Mouse (Mus musculus) intestine, embryonic 15.5 days (tissue): ENCODE results near the gene Slc24a4. TPM values are rescaled to one million over a fixed set of nuclear protein-coding genes. Genes with fewer than 3 reads are reported as not detected.

Experiments used
- ATAC-seq: fragments of 200-750 bp; cut with Nextera tagmentation; 2 replicates; pipeline ENCODE4 v1.8.0; 2017; ENCODE audit warnings: moderate TSS enrichment, moderate library complexity
- H3K27ac ChIP-seq: fragments of 300-500 bp; sonication (generic); 2 replicates; pipeline ENCODE4 v1.5.1; 2015; ENCODE audit warnings: mild to moderate bottlenecking, inconsistent platforms
- H3K27me3 ChIP-seq: fragments of 300-500 bp; sonication (generic); replicated peaks from 2 replicates; pipeline ENCODE4 v1.6.1; 2015; ENCODE audit warnings: inconsistent platforms
- H3K36me3 ChIP-seq: fragments of 300-500 bp; sonication (generic); 2 replicates; pipeline ENCODE4 v1.6.1; 2015; ENCODE audit warnings: inconsistent platforms
- H3K4me1 ChIP-seq: fragments of 300-500 bp; sonication (generic); replicated peaks from 2 replicates; pipeline ENCODE4 v1.6.1; 2015; ENCODE audit warnings: inconsistent platforms
- H3K4me2 ChIP-seq: fragments of 300-500 bp; sonication (generic); replicated peaks from 2 replicates; pipeline ENCODE4 v1.6.1; 2015; ENCODE audit warnings: mild to moderate bottlenecking, inconsistent platforms
- H3K4me3 ChIP-seq: fragments of 300-500 bp; sonication (generic); replicated peaks from 2 replicates; pipeline ENCODE4 v1.5.1; 2015; ENCODE audit warnings: inconsistent platforms
- H3K9ac ChIP-seq: fragments of 300-500 bp; sonication (generic); 2 replicates; pipeline ENCODE4 v1.6.1; 2015; ENCODE audit warnings: inconsistent platforms
- H3K9me3 ChIP-seq: fragments of 300-500 bp; sonication (generic); 2 replicates; pipeline ENCODE4 v1.6.1; 2016; ENCODE audit warnings: inconsistent platforms
- WGBS: fragments of 180-500 bp; shearing (Covaris S2); methylation state at CpG from one replicate; pipeline ENCODE4 v1.1.7; 2015; 5-methylcytosine and 5-hydroxymethylcytosine counted together
- polyA plus RNA-seq: library from polyadenylated mRNA; unstranded; fragments of >200 nt; fragmentation: Nextera tagmentation; extraction: Ambion mirVana; gene quantifications from 2 replicates; pipeline ENCODE4 v1.2.1, GENCODE M21; 2015

Slc24a4 gene
- 0.93 and 1.1 TPM in 2 replicates for polyA plus RNA-seq

DNA sequence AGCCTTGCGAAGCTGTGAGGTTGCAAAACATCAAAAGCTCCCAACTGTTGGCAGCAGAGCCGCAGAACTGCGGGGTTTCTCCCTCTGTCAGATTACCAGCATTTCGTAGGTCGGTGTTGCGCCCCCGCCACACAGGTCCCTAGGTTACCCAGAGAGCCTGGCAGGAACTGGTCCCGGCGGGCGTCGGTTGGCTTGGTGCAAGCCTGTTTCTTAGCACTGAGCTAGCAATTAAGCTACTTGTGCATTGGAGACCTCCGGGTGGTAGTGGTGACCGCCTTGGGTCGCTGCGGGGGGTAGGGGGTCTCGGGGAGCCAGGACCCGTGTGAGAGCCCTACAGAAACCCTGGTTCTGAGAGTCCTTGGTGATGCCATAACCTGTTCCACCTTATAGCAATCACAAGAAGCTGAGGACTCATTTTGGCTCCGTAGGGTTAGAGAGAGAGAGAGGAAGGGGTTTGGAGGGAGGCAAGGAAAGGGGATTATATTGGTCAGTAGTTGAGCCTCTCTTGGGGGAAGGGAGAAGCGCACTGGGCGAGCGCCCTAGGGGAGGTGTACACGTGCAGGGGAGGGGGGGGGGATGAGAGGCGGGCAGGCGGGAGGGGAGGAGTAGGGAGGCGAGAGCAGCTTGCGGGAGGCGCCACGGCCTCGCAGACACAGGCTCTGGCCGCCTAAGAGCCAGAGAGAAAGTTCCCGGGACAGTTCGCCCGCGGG is at the start of gene Slc24a4:
Gene Slc24a4, plus strand, starts transcription at position 653 of the 710 bp plus-strand sequence.
- under 1% methylated on average over 31 of the region's 34 CpGs for WGBS
- Histone ChIP-seq H3K9ac (peak within 1 kb of the TSS; percentile 24), H3K9me3 (no peaks in the 10 kb centered on the region), H3K36me3 (no peaks in the 10 kb centered on the region), H3K27ac (no peak within 1 kb of the TSS), H3K4me1 (peaks cover 13% of the 10 kb centered on the region), H3K4me2 (peak within 1 kb of the TSS; percentile 90), H3K4me3 (peak within 1 kb of the TSS; percentile 41), H3K27me3 (peaks cover 48% of the 10 kb centered on the region)
- peak; percentile 74 for ATAC-seq

DNA sequence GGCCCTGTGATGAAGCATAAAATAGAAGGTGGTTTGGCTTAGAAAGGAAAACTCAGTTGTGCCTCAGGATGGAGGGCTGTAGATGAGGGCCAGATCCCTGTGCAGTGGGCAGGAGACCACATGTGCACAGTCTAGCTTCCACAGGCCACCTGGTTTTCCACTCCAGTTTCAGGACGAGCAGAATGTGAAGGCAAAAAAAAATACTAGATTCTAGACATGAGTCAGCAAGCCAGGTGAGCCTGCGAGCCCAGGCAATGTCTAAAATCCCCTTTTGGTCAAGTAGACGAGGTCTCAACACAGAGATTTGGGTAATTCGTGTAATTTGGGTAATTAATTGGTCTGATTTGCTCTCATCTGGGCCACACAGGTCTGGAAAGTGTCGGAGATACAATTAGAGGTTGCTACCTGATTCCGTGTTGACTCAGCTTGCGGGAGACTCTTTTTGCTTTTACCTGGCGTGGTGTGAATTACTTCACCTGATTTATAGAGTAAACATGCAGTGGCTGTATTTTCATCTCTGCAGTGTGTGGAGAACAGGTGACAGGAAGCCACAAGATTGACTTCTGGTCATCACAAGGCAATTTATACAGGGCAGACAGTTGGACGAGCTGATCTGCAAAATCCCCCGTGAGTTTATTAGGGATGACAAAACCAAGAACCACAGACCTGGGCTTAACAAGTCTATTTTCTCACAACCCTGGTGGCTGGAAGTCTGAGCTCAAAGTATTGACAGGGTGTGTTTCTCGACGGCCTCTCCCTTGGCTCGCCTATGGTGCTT is 45.7 kb upstream of the Slc24a4 start:
- Histone ChIP-seq H3K9me3 (no peaks in the 10 kb centered on the region), H3K4me1 (no peaks in the 10 kb centered on the region), H3K27ac (no peak overlapping the region), H3K27me3 (no peaks in the 10 kb centered on the region), H3K4me2 (no peak overlapping the region), H3K36me3 (no peaks in the 10 kb centered on the region), H3K9ac (no peak overlapping the region), H3K4me3 (no peak overlapping the region)
- no peak for ATAC-seq
- 65% methylated on average over 13 of the region's 13 CpGs for WGBS

DNA sequence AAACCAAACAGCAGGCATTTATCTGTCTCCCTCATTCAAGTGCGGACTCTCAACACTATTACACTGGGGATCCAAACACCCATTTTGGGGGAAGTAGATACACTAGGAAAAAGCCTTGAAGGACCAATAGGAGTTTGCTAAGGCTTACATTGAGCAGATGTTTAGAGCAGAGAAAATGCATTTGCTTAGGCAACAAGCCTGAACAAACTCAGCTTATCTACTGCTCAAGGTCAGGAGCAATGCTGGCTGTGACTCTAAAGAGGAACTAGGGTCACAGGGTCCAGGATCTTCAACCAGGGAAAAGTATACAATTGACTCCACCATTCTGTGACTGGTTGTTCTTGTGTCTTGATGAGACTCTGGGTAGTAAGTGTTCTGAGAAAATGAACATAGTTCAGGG is 38.0 kb upstream of the Slc24a4 start:
- Histone ChIP-seq H3K27me3 (no peaks in the 10 kb centered on the region), H3K4me3 (no peak overlapping the region), H3K9me3 (no peaks in the 10 kb centered on the region), H3K4me2 (no peak overlapping the region), H3K9ac (no peak overlapping the region), H3K4me1 (no peaks in the 10 kb centered on the region), H3K36me3 (no peaks in the 10 kb centered on the region), H3K27ac (no peak overlapping the region)
- 88% methylated on average over 1 of the region's 1 CpGs for WGBS
- no peak for ATAC-seq

DNA sequence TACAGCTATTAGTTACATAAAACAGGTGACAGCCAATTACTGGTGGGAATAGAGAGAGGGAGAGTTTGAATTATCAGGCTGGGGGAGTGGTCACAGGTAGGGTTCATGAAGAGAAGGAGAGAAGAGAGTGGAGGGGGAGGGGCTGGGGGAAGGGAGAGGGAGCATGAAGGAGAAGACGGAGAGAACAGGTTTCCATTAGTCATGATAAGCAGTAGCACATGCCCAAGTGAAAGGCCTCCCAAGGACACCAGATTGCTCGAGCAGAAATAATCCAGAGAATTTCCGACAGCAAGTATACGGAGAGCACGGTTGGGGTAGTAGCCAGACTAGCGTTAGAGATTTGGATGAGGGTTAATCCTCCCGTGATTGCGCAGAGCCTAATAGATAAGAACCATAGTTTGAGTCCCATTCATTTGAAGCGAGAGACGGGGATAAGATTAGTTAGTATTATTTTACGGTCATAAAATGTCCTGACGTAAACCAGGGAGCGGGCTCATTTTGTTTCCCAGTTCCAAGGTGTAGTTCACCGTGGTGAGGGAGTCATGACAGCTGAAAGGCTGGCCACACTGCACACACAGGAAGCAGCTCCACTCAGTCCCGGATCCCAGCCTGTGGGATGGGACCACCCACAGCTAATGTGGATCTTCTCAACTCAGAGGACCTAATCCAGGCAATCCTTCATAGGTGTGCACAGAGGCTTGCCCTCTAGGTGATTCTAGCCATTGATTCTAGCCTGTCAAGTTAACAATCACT is 36.0 kb upstream of the Slc24a4 start:
- Histone ChIP-seq H3K9ac (no peak overlapping the region), H3K4me3 (no peak overlapping the region), H3K27ac (no peak overlapping the region), H3K27me3 (no peaks in the 10 kb centered on the region), H3K36me3 (no peaks in the 10 kb centered on the region), H3K4me1 (no peaks in the 10 kb centered on the region), H3K9me3 (no peaks in the 10 kb centered on the region), H3K4me2 (no peak overlapping the region; the same call in 1 of the 2 replicates)
- peak; percentile 76 for ATAC-seq
- 42% methylated on average over 15 of the region's 15 CpGs for WGBS

DNA sequence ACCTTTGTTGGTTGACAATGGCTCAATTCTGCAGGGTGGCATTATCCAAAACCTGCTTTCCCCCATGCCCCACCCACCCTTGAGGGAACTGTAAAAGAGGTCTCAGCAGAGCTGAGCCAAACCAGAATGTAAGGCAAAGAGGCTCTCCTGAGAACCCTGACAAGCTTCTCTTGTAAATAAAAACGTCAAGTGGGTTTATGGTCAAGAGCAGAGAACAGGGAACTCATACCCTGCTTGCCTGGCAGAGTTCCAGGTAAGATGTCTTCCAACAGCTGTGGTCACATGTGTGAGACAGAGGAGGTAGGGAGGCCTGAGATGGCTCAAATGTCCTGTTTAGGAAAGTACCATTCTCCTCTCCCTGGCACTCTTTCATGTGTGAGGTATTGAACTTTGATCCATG is 22.5 kb upstream of the Slc24a4 start:
- H3K9me3 ChIP-seq: no peaks in the 10 kb centered on the region
- no peak overlapping the region for H3K9ac ChIP-seq
- H3K4me1 ChIP-seq: no peaks in the 10 kb centered on the region
- no peaks in the 10 kb centered on the region for H3K27me3 ChIP-seq
- no peak overlapping the region for H3K27ac ChIP-seq
- no peaks in the 10 kb centered on the region for H3K36me3 ChIP-seq
- no peak for ATAC-seq
- no peak overlapping the region for H3K4me3 ChIP-seq
- no peak overlapping the region for H3K4me2 ChIP-seq
- 21% methylated on average over 1 of the region's 1 CpGs for WGBS

DNA sequence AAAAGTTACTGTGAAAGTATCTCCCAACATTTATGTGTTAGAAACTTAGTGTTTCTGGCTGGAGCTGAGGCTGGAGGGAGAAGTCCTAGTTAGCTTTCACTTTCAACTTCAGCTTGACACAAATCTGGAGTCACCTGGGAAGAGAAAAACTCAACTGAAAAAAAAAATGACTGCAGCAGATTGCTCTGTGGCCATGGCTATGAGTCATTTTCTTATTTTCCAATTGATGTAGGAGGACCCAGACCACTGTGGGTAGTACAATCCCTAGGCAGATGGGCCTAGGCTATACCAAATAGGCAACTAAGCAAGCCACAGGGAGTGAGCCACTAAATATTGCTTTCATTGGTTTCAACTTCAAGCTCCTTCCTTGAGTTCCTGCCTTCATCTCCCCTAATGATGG is 19.7 kb upstream of the Slc24a4 start:
- no peaks in the 10 kb centered on the region for H3K36me3 ChIP-seq
- H3K27ac ChIP-seq: no peak overlapping the region
- no peak for ATAC-seq
- no peaks in the 10 kb centered on the region for H3K9me3 ChIP-seq
- H3K4me1 ChIP-seq: peaks cover 7% of the 10 kb centered on the region; the same call in 1 of the 2 replicates
- no peak overlapping the region for H3K4me3 ChIP-seq
- H3K4me2 ChIP-seq: no peak overlapping the region
- no peaks in the 10 kb centered on the region for H3K27me3 ChIP-seq
- H3K9ac ChIP-seq: no peak overlapping the region

DNA sequence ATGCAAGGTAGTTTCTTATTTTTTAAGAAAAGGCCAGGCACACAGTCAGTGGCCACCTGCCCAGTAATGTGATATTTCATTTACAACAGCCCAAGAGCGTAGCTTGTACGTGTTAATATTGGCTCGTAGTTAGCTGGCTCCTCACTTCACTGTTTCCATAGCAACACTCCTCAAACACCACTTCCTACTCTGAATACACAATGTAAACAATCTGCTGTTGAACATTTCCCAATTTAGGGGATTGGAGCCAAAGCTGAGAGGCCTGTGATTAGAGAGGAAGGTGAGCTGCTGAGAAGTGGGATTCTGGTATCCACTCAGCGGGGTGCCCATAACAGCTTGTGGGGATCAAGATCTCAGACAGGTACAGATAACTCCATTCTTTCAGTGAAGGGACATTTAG is 16.0 kb upstream of the Slc24a4 start:
- no peak overlapping the region for H3K9ac ChIP-seq
- ATAC-seq: peak; percentile 67

DNA sequence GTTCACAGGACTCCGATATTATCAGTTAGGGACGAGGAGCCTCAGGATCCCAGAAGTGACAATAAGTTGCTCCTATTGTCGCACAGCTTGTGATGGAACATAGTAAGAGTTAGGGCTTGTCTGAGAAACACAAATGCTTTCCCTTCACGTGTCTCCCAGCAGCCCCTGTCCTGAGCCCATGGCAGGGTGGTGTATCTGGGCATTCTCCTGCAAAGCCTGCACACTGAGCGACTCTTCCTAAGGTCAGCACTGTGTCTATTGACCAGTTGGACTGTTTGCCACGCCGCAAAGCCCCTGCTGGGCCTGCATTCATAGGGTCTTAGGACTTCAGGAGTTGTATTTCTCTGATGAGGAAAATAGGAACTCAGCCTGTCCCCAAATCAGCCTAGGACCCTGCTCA is 15.6 kb upstream of the Slc24a4 start:
- Histone ChIP-seq H3K4me1 (peaks cover 7% of the 10 kb centered on the region; the same call in 1 of the 2 replicates), H3K36me3 (no peaks in the 10 kb centered on the region), H3K4me3 (no peak overlapping the region), H3K9me3 (no peaks in the 10 kb centered on the region), H3K4me2 (no peak overlapping the region), H3K9ac (no peak overlapping the region), H3K27me3 (no peaks in the 10 kb centered on the region), H3K27ac (no peak overlapping the region)
- no peak for ATAC-seq
- WGBS: 70% methylated on average over 7 of the region's 7 CpGs

More for the DNA sequence above, 16.0 kb upstream of the Slc24a4 start:
- H3K4me1 ChIP-seq: peaks cover 7% of the 10 kb centered on the region; the same call in 1 of the 2 replicates
- H3K27ac ChIP-seq: no peak overlapping the region
- no peak overlapping the region for H3K4me2 ChIP-seq
- 28% methylated on average over 4 of the region's 4 CpGs for WGBS
- no peak overlapping the region for H3K4me3 ChIP-seq
- no peaks in the 10 kb centered on the region for H3K27me3 ChIP-seq
- no peaks in the 10 kb centered on the region for H3K9me3 ChIP-seq
- no peaks in the 10 kb centered on the region for H3K36me3 ChIP-seq

DNA sequence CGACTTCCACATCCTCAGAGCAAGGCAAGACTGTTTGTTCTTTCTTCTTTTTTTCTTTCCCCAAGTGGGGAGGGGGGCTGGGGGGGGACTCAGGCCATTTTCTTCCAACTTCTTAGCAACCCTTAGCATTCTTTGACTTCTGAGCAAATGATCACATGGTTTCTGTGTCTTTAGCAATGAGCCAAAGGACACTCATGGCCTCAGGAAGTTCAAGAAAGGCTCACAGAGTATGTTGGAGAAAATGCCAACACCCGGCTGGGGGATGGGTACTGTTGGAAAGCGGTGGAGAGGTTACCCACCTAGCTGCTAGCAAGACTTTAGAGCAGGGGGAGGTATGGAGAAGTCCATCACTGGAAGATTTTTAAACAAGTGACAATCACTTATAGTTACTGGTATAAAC is 15.1 kb upstream of the Slc24a4 start:
- H3K9me3 ChIP-seq: no peaks in the 10 kb centered on the region
- H3K27me3 ChIP-seq: no peaks in the 10 kb centered on the region
- 64% methylated on average over 3 of the region's 3 CpGs for WGBS
- H3K36me3 ChIP-seq: no peaks in the 10 kb centered on the region
- no peak overlapping the region for H3K27ac ChIP-seq
- peaks cover 7% of the 10 kb centered on the region; the same call in 1 of the 2 replicates for H3K4me1 ChIP-seq
- H3K4me3 ChIP-seq: no peak overlapping the region
- ATAC-seq: no peak
- no peak overlapping the region for H3K4me2 ChIP-seq
- H3K9ac ChIP-seq: no peak overlapping the region

DNA sequence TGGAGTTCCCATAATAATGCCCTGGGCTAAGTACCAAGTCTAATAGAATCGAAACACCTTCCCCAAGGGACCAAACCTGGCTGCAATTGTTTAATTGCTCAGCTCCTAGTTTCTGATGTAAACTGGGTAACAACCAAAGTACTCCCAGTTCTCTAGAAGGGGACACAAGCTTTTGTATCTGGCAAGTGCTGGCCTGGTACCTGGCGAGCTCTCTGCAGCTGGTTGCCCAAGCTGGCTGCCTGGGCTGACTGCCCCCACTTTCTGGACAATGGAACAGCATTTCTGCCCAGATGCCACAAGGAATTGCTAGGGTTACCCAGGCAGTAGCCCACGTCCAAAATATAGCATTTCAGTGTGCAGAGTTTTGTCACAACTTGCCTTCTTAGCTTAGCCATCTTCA is 12.0 kb upstream of the Slc24a4 start:
- no peaks in the 10 kb centered on the region for H3K36me3 ChIP-seq
- peaks cover 7% of the 10 kb centered on the region; the same call in 1 of the 2 replicates for H3K4me1 ChIP-seq
- H3K27me3 ChIP-seq: no peaks in the 10 kb centered on the region
- ATAC-seq: no peak
- H3K4me2 ChIP-seq: no peak overlapping the region
- H3K9me3 ChIP-seq: no peaks in the 10 kb centered on the region
- H3K9ac ChIP-seq: no peak overlapping the region
- no peak overlapping the region for H3K4me3 ChIP-seq
- WGBS: 76% methylated on average over 3 of the region's 3 CpGs
- H3K27ac ChIP-seq: no peak overlapping the region

DNA sequence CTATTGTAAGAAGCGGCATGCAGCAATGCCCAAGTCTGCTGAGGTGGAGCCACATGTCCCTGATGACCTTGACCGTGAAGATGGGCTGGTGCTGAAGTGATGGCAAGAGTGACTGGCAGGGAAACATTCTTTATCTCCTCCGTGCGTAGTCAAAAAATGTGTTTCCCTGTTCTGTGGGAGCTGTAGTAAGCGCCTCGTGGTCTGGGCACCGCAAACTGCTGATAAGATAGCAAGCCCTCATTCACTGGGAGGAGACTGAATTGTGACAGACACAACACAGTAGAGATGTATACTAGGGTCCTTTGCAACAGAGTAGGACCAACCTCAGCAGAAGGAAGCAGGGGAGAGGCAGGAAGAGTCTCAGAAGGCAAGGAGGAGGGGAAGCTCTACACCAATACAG is 10.5 kb upstream of the Slc24a4 start:
- H3K27me3 ChIP-seq: no peaks in the 10 kb centered on the region
- no peak overlapping the region for H3K4me3 ChIP-seq
- H3K9ac ChIP-seq: no peak overlapping the region
- ATAC-seq: no peak
- H3K4me2 ChIP-seq: no peak overlapping the region
- 0 out of 2 replicates have a peak, but pooled peaks cover under 1% of the 10 kb centered on the region for H3K4me1 ChIP-seq
- H3K9me3 ChIP-seq: no peaks in the 10 kb centered on the region
- no peak overlapping the region for H3K27ac ChIP-seq
- H3K36me3 ChIP-seq: no peaks in the 10 kb centered on the region
- 63% methylated on average over 7 of the region's 7 CpGs for WGBS

DNA sequence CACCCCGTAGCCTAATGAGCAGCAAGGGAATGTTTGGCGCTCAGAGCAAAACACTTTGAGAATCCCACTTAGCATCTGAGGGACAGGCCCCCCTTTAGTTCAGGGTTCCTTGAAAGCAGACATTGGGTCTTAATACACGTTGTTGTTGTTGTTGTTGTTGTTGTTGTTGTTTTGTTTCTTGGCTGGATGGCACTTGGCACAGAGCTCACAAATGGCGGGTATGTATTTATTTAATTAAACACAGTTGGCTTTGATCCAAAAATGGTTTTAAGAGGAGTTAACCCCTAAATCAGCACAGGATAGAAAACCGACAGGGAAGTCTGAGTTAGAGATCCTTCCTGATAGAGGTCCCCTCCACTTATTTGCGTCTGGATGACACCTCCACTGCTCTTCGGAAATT is 932 bp upstream of the Slc24a4 start:
- ATAC-seq: no peak
- Histone ChIP-seq H3K27me3 (peaks cover 48% of the 10 kb centered on the region), H3K36me3 (no peaks in the 10 kb centered on the region), H3K4me2 (peak overlapping the region; percentile 90), H3K27ac (no peak overlapping the region), H3K9me3 (no peaks in the 10 kb centered on the region), H3K9ac (no peak overlapping the region), H3K4me1 (peaks cover 13% of the 10 kb centered on the region), H3K4me3 (0 out of 2 replicates have a peak overlapping the region, but pooled peaks have one; percentile 41)
- 7% methylated on average over 7 of the region's 7 CpGs for WGBS
